Mouse (Mus musculus): ENCODE data around the gene Acaca. TPM values are rescaled to one million over a fixed set of nuclear protein-coding genes. Genes with fewer than 3 reads are reported as not detected.
A peak's percentile ranks its signal among the peaks of the same experiment; 100 is the strongest.

Acaca gene
- polyA plus RNA-seq (2015; fragmentation: Nextera tagmentation; extraction: Ambion mirVana) = 22.6 and 23.7 TPM in 2 replicates

DNA sequence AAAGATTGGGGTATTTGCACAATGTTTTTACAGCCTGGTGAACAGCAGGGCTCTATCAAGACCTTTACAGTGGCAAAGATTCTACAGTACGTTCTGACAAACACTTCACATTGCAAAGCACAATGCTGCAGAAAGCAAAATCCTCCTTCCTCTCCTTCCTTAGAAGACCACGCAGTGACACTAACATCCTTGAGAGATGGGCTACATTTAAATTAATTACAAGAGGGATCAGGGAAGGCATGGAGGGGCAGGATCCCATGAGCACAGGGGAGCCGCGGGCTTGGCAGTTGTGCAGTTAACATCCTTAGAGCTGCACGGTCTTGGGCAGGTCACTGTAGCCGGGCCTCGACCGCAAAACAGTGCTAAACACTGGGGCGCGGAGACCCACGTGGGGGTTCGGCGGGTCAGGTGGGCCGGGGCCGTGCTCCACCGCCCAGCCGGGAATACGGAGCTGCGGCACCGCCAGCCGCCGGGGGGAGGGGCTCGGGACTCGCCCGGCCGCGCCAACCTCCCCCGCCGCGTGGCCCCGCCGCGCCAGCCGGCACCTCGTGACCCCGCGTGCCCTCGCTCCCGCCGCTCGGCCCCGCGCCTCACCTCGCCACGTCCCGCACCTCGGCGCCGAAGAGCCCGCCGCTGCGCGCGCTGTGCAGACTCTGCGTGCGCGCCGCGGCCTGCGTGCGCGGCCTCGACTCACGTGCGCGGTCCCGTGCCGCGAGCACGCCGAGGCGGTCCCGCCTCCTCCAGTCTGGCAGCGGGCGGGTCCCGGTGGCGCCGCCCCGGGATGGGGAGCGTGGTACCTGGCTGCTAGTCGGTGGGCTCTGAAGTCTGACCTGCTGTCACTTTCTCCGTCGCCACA is at the start of gene Acaca, which contains the start of gene Tada2a:
Gene Acaca, plus strand, starts transcription at position 730 of the 856 bp plus-strand sequence.
Gene Tada2a, minus strand, starts transcription at position 658 of the 856 bp plus-strand sequence.
- under 1% methylated on average over 53 of the region's 83 CpGs for WGBS
- peak within 1 kb of the TSS; percentile 84 for H3K27ac ChIP-seq (ENCODE audit: low read depth, low read length)
- H3K4me2 ChIP-seq (ENCODE audit: low read length) = peak within 1 kb of the TSS; percentile 79
- H3K36me3 ChIP-seq (ENCODE audit: control insufficient read depth, insufficient read depth, low read length) = peaks cover 10% of the 10 kb centered on the region; the same call in 1 of the 2 replicates
- peak within 1 kb of the TSS; percentile 86 for H3K9ac ChIP-seq (ENCODE audit: low read depth, low read length)
- H3K27me3 ChIP-seq (replicated peaks; ENCODE audit: control insufficient read depth, insufficient read depth, low read length) = no peaks in the 10 kb centered on the region
- H3K4me1 ChIP-seq (ENCODE audit: control insufficient read depth, insufficient read depth, low read depth, low read length) = no peaks in the 10 kb centered on the region; the same call in 1 of the 2 replicates
- ATAC-seq = peak; percentile 95
- no peaks in the 10 kb centered on the region for H3K9me3 ChIP-seq (ENCODE audit: control insufficient read depth, low read length)
- H3K4me3 ChIP-seq (ENCODE audit: low read length) = peak within 1 kb of the TSS; percentile 63

DNA sequence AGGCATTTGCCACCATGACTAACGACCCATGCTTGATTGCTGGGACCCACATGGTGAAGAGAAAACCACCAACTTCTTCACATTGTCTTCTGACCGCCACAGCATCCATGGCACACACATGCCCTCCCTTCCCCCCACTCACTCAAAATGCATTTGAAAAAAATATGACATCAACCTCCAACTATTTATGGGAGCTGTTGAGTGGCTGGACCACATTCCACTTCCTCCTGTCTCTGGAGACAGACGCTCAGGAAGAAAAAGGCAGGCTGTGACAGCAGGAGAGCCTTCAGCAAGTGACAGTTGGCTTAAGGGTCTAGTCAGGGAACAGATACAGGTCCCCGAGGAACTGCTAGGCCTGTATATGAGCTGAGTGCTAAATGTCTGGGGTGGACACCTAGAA is 49.6 kb upstream of the Acaca start:
- no peak overlapping the region for H3K9ac ChIP-seq (ENCODE audit: low read depth, low read length)
- no peaks in the 10 kb centered on the region for H3K9me3 ChIP-seq (ENCODE audit: control insufficient read depth, low read length)
- WGBS = 76% methylated on average over 4 of the region's 4 CpGs
- H3K4me3 ChIP-seq (ENCODE audit: low read length) = no peak overlapping the region
- no peaks in the 10 kb centered on the region for H3K27me3 ChIP-seq (replicated peaks; ENCODE audit: control insufficient read depth, insufficient read depth, low read length)
- H3K27ac ChIP-seq (ENCODE audit: low read depth, low read length) = no peak overlapping the region
- no peak for ATAC-seq
- H3K36me3 ChIP-seq (ENCODE audit: control insufficient read depth, insufficient read depth, low read length) = peaks cover 16% of the 10 kb centered on the region
- no peaks in the 10 kb centered on the region for H3K4me1 ChIP-seq (ENCODE audit: control insufficient read depth, insufficient read depth, low read depth, low read length)
- no peak overlapping the region for H3K4me2 ChIP-seq (ENCODE audit: low read length)

DNA sequence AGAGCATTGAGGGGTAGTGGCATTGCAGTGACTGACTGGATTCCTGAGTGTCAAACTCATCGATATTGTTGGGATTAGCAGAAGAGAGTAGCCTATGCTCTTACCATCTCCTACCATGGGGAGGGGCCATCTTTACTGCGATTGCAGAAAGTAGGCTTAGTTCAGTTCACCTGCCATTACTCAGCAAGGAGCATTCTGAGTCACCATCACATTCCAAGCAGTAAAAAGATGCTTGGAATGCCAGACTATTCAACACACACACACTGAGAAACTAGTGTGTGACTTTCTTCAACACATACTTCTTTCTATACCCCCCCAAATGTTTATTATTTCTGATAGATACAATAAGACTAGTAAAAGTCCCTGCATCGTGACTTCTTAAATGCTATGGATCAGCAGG is 49.1 kb upstream of the Acaca start:
- no peak overlapping the region for H3K4me2 ChIP-seq (ENCODE audit: low read length)
- 95% methylated on average over 3 of the region's 3 CpGs for WGBS
- H3K9ac ChIP-seq (ENCODE audit: low read depth, low read length) = no peak overlapping the region
- peaks cover 16% of the 10 kb centered on the region for H3K36me3 ChIP-seq (ENCODE audit: control insufficient read depth, insufficient read depth, low read length)
- no peak overlapping the region for H3K27ac ChIP-seq (ENCODE audit: low read depth, low read length)
- ATAC-seq = no peak
- H3K9me3 ChIP-seq (ENCODE audit: control insufficient read depth, low read length) = no peaks in the 10 kb centered on the region
- H3K4me3 ChIP-seq (ENCODE audit: low read length) = no peak overlapping the region
- no peaks in the 10 kb centered on the region for H3K27me3 ChIP-seq (replicated peaks; ENCODE audit: control insufficient read depth, insufficient read depth, low read length)
- no peaks in the 10 kb centered on the region for H3K4me1 ChIP-seq (ENCODE audit: control insufficient read depth, insufficient read depth, low read depth, low read length)

DNA sequence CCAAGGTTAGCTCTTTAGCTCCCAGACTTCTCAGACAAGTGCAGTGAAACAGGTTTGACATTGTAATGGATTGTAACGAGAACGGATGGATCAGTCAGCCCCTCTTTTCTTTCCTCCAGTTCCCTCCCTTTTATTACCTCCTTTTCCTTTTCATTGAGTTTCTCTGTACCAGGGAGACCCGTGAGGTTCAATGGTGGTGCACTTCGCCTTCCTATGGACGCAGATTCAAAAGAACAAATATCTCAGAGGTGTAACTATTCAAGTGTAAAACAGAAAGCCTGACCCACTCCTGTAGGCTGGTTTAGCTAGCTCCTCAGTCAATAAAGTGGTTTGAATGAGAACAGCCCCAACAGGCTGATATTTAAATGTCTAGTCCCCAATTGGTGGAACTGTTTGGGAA is 47.6 kb upstream of the Acaca start:
- Histone ChIP-seq H3K36me3 (ENCODE audit: control insufficient read depth, insufficient read depth, low read length) (peaks cover 19% of the 10 kb centered on the region), H3K4me3 (ENCODE audit: low read length) (no peak overlapping the region), H3K9me3 (ENCODE audit: control insufficient read depth, low read length) (no peaks in the 10 kb centered on the region), H3K4me1 (ENCODE audit: control insufficient read depth, insufficient read depth, low read depth, low read length) (no peaks in the 10 kb centered on the region), H3K4me2 (ENCODE audit: low read length) (no peak overlapping the region), H3K9ac (ENCODE audit: low read depth, low read length) (no peak overlapping the region), H3K27me3 (replicated peaks; ENCODE audit: control insufficient read depth, insufficient read depth, low read length) (no peaks in the 10 kb centered on the region), H3K27ac (ENCODE audit: low read depth, low read length) (no peak overlapping the region)
- no peak for ATAC-seq
- 83% methylated on average over 5 of the region's 5 CpGs for WGBS

DNA sequence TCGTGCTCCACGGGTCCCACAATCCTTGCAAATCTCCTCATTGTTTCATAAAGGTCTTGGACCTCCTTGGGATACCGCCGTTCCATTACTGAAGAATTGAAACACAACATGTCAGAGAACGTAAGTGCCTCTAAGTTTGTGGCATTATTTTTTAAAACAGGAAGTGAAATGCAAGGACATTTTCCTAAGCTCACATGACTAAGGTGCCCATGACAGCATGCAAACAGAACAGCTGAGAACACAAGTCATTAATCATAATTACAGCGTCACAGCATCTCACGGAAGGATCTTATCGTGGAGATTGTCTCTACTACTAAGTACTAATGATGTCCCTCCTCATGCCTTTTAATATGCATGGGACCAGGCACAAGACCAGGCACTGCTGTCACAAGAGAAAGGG is 38.9 kb upstream of the Acaca start:
- no peak for ATAC-seq
- WGBS = 81% methylated on average over 8 of the region's 8 CpGs

DNA sequence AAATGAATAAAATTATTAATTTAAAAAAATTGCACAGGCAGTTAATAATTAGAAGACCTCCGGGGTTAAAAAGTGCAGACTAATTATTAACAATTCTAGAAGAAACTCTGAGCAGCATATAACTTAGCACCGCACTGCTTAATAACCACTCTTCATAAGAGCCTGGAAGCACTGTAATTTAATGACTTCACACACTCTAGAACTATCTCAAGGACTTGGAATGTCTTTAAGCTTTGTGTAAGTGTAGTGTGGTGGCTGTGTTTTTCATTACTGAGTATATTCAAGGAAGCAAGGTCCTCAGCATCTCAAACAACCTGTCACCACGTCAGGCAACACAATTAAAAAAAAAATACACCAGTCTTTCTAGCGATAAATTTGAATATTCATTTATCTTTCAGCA is 34.4 kb upstream of the Acaca start:
- Histone ChIP-seq H3K27me3 (replicated peaks; ENCODE audit: control insufficient read depth, insufficient read depth, low read length) (no peaks in the 10 kb centered on the region), H3K9ac (ENCODE audit: low read depth, low read length) (no peak overlapping the region), H3K27ac (ENCODE audit: low read depth, low read length) (no peak overlapping the region), H3K9me3 (ENCODE audit: control insufficient read depth, low read length) (no peaks in the 10 kb centered on the region), H3K4me1 (ENCODE audit: control insufficient read depth, insufficient read depth, low read depth, low read length) (no peaks in the 10 kb centered on the region), H3K4me2 (ENCODE audit: low read length) (no peak overlapping the region), H3K36me3 (ENCODE audit: control insufficient read depth, insufficient read depth, low read length) (peaks cover 10% of the 10 kb centered on the region; the same call in 1 of the 2 replicates), H3K4me3 (ENCODE audit: low read length) (no peak overlapping the region)
- no peak for ATAC-seq
- WGBS = 80% methylated on average over 4 of the region's 4 CpGs

More for the DNA sequence above, 38.9 kb upstream of the Acaca start:
- Histone ChIP-seq H3K9ac (ENCODE audit: low read depth, low read length) (no peak overlapping the region), H3K4me2 (ENCODE audit: low read length) (no peak overlapping the region), H3K27me3 (replicated peaks; ENCODE audit: control insufficient read depth, insufficient read depth, low read length) (no peaks in the 10 kb centered on the region), H3K4me1 (ENCODE audit: control insufficient read depth, insufficient read depth, low read depth, low read length) (no peaks in the 10 kb centered on the region), H3K36me3 (ENCODE audit: control insufficient read depth, insufficient read depth, low read length) (peaks cover 11% of the 10 kb centered on the region), H3K4me3 (ENCODE audit: low read length) (no peak overlapping the region), H3K9me3 (ENCODE audit: control insufficient read depth, low read length) (no peaks in the 10 kb centered on the region), H3K27ac (ENCODE audit: low read depth, low read length) (no peak overlapping the region)

DNA sequence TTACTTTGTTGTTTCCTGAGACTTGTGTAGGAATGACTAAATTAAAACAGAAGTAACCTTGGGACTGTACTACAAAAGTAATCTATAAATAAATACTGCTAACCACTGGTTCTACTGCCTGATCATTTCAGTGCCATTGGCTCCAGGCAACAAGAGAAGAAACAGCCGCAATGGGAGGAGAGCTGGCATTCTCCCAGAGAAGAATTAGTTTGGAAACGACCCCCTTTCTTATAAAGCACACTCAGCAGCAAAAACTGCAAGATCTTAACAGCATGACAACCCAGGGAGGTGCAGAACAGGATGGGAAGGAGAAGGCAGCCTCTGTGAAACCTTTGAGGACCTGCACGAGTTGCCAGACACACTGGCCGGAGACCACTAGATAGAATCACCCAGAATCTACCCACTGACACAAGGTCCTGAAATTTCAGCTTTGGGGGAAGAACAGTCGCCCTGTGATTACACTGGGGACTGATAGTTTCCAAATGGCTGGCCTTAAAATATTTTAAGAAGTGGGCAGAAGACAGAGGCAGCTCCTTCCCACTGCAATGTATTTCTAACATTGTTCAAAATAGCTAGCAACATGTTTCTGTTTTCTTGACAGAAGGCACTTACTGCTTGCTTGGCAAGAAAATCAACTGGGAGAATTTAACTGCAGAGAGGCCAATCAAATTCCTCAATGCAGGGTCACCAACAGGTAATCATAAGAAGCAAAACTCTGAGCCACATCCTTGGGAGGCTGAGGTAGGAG is 32.0 kb upstream of the Acaca start:
- H3K36me3 ChIP-seq (ENCODE audit: control insufficient read depth, insufficient read depth, low read length) = peaks cover 12% of the 10 kb centered on the region
- WGBS = 70% methylated on average over 5 of the region's 5 CpGs

DNA sequence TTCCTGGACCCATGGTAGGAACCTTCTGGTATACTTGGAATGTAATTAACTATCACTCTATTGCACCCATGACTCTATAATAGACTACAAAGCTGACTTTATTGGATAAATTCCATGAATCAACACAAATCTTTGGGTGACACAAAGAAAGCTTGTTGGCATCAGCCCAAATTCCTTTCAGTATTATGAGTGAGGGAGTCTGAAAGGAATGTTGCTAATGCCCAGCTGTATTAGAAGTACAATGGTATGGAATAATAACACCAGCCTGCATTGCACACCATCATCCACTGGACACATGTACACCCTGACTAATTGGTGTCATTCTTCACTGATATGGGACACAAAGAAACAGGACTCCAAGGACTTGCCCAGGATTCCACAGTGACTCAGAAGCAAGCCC is 28.3 kb upstream of the Acaca start:
- no peaks in the 10 kb centered on the region for H3K4me1 ChIP-seq (ENCODE audit: control insufficient read depth, insufficient read depth, low read depth, low read length)
- H3K9ac ChIP-seq (ENCODE audit: low read depth, low read length) = no peak overlapping the region
- no peak overlapping the region for H3K27ac ChIP-seq (ENCODE audit: low read depth, low read length)
- no peaks in the 10 kb centered on the region for H3K9me3 ChIP-seq (ENCODE audit: control insufficient read depth, low read length)
- no peak for ATAC-seq
- no peak overlapping the region for H3K4me2 ChIP-seq (ENCODE audit: low read length)
- H3K36me3 ChIP-seq (ENCODE audit: control insufficient read depth, insufficient read depth, low read length) = peaks cover 24% of the 10 kb centered on the region
- no peak overlapping the region for H3K4me3 ChIP-seq (ENCODE audit: low read length)
- H3K27me3 ChIP-seq (replicated peaks; ENCODE audit: control insufficient read depth, insufficient read depth, low read length) = no peaks in the 10 kb centered on the region

More for the DNA sequence above, 32.0 kb upstream of the Acaca start:
- no peak for ATAC-seq
- Histone ChIP-seq H3K9ac (ENCODE audit: low read depth, low read length) (no peak overlapping the region), H3K4me1 (ENCODE audit: control insufficient read depth, insufficient read depth, low read depth, low read length) (no peaks in the 10 kb centered on the region), H3K4me2 (ENCODE audit: low read length) (no peak overlapping the region), H3K27me3 (replicated peaks; ENCODE audit: control insufficient read depth, insufficient read depth, low read length) (no peaks in the 10 kb centered on the region), H3K27ac (ENCODE audit: low read depth, low read length) (no peak overlapping the region), H3K4me3 (ENCODE audit: low read length) (no peak overlapping the region), H3K9me3 (ENCODE audit: control insufficient read depth, low read length) (no peaks in the 10 kb centered on the region)

DNA sequence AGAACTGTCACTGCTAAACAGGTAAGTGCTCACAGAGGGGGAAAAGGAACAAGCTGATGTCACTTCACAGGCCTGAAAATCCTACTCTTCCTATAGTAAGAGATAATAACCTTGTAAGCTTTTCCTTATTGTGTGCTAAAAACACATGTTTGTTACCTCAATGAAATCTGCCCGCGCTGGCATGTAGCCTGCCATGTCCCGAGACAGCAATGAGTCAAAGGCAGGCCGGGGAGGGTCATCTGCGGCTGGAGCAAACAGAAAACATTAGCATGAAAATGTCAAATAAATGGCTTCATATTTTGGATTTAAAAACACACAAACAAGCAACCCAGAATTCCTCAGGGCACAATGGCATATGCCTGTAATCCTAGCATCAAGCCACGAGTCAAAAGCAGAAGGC is 25.4 kb upstream of the Acaca start:
- Histone ChIP-seq H3K4me3 (ENCODE audit: low read length) (no peak overlapping the region), H3K27me3 (replicated peaks; ENCODE audit: control insufficient read depth, insufficient read depth, low read length) (no peaks in the 10 kb centered on the region), H3K4me2 (ENCODE audit: low read length) (no peak overlapping the region), H3K9ac (ENCODE audit: low read depth, low read length) (no peak overlapping the region), H3K9me3 (ENCODE audit: control insufficient read depth, low read length) (no peaks in the 10 kb centered on the region), H3K36me3 (ENCODE audit: control insufficient read depth, insufficient read depth, low read length) (peaks cover 23% of the 10 kb centered on the region), H3K4me1 (ENCODE audit: control insufficient read depth, insufficient read depth, low read depth, low read length) (no peaks in the 10 kb centered on the region), H3K27ac (ENCODE audit: low read depth, low read length) (no peak overlapping the region)
- 93% methylated on average over 6 of the region's 6 CpGs for WGBS
- no peak for ATAC-seq
